Mouse (Mus musculus): ENCODE data around the gene Hsp90ab1.

Hsp90ab1 gene

DNA sequence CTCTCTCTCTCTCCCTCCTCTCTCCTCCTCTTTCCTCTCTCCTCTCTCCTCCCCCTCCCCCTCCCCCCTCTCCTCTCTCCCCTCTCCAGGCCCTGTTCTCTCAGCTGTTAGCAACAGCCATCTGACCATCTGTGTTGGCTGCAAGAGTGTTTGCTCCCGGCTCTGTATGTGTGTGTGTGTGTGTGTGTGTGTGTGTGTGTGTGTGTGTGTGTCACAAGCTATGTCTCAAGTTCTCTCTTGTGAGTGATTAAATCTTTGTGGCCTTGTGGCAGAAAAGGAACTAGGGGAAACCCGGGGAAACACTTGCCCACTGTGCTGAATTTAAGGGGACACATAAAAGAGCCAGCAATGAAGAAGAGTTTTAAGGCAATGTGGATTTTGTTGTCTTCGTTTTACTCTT lies 24.7 kb upstream of the Hsp90ab1 start:
- in situ Hi-C loops (cut with MboI, MseI), result no loop called here

DNA sequence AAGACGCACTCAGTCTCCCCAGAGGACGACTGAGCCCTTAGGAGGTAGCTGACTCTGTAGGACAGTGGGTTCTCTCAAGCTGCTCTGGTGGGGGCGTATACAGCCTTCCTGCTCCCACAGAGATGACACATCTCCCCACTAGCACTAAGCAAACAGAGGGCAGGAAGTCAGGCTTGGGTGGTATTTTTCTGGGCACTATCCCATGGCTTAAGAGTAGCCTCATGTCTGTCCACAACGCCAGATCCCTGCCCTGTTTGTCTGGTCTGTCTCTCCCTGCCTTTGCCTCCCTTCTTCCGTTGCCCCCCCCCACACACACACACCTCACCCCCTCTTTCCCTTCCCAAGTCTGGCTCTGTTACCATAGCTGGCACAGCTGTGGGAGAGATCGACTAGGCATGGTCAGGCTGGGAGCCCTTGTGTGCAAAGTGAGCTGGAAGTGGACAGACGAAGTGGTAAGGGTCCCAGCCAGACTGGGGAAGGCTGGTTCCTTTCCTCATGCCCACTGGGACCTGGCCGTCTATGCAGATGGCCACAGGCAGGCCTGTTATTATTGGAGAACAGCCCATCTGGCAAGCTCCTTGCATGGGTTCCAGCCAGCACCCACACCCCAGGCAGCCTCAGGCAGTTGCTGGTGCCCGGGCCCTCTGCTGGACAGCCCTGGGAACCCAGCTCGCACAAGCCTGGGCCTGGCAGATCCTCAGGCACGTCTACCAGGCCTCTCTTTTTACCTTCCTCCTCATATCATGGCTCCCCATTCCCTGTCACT lies 23.7 kb upstream of the Hsp90ab1 start:
- in situ Hi-C loops (cut with MboI, MseI), result no loop called here

DNA sequence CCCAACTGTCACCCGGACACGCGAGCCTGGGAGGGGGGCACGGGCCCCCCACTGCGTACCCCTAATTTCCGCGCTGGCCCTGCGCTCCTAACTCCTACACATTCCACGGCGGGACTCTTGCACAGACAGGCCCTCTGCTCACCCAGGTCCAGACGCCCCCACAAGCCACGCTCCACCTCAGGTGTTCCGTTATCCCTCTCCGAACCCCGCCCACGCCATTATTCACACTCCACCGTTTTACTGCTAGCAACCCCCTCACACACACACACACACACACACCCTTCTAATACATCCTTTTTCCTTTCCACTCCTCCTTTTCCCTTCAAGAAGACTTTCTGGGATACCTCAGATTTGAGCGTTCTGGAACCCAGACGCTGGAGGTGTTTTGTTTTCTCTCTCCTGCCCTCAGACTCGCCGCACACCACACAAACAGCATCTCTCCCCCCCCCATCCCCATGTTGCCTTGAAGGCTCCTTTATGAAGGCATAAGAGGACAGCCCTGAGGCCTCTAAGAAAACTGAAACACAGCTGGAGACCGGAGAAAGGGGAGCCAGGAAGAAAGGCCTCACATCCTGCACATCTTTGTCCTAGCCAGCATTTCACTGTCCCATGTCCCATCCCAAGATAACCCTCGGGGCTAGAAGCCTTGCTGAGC lies 22.8 kb upstream of the Hsp90ab1 start:
- in situ Hi-C loops (cut with MboI, MseI), result no loop called here

DNA sequence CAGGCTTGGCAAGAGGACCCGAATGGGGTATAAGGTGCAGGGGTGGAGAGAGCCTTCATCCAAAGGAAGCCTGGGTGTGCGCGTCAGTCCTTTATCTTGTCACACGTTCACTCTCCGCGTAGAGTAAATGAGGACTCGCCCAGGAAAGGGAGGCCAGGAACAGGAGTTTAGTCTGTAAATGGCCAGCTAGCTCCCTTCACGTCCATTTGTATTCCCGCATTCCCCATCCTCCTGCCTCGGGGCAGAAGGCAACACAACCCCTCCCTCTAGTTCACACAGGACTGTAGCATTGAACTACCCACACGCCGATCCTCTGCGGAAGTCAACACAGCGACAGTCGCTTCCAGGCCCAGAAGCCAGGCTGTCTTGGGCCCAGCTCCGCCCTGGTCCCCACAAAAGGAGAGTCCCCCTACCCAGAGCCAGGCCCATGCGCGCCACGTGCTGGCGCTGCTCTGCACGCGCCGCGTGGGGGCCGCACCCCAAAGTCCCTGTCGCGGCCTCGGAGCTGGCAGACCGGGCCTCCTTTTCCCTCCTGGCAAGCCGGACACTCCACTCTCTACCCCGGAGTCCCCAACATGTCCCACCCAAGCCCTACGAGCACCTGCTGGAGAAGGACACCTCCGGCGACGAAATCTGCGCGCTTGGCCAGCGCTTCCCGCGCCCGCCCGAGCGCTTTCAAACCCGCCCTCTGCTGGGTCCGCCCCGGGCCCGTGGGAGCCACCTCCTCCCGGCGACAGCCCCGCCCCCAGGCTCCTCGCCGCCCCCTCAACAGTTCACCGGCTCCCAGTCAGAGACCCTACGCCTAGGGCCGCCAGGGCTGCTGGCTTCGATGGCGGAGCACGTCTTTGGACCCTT lies 22.0 kb upstream of the Hsp90ab1 start:
- in situ Hi-C loops (cut with MboI, MseI), result no loop called here

DNA sequence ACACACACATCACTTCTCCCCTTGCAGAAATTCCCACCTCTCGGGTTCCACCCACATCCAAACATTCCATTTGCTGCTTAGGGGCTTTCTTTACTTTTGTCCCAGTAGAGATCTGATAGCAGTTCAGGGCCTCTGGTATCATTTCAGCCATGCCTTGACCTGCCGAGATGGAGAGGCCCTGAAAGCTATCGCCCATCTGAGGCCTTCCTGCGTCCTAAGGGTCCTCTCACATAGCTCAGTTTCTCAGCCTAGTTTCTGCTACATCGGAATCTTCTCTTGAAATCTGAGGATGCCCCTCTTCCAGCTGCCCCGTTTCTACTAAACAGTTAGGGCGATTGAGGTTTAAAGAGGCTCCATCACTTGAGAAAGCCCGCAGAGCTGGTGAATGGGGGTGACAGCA lies 21.1 kb upstream of the Hsp90ab1 start:
- in situ Hi-C loops (cut with MboI, MseI), result no loop called here

DNA sequence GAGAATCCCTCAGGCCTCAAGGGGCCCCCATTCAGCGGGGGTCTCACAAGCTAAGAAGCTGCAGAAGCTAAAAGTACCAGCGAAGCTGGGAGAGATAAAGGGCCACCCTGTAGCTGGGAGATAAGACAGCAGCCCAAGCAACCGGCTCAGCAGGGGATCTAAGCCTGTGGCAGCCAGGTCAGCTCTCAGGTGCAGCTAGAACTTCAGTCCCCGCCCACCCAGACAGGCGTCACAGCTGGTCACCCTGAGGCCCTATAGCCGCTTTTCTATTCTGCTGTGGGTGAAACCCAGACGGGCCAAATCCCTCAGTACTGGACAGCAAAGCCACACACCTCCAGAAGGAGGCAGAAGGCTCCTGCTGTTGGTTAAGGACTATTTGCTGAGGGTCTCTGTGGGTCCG lies 20.4 kb upstream of the Hsp90ab1 start:
- in situ Hi-C loops (cut with MboI, MseI), result no loop called here

DNA sequence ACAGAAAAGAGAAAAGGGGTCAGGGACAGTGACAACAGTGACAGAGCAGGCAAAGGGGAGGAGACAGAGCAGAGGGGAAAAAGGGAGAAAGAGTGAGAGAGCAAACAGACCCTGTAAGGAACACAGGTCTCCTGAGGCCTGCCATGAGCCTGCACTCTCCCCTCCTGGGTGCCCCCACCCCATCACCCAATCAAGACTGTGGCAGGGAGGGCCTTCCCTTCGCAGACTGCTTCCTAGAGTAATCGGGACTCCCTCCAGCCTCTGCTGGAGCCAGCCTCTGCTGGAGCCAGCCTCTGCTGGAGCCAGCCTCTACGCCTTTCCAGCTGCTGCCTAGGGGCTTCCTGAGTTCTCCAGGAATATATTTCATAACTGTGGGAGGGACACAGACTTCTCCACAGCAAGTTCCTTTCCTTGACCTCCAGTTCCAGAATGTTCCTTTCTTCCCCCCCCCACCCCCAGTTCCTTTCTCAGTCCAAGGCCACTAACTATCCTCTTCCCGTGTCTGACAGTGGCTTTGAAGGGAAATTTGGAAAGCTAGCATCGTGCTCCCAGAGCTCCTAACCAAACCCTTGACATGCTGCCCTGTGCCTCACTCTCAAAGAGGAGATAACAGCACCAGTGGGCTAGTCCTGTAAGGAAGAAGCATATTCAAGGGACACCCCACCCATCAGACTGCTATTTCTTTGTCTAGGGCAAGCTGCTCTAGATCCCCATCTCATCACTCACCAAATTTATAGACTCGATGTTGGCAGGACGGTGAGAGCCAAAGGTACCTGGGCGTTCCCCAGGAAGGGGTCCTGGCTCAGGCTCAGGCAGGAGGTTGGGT lies 19.7 kb upstream of the Hsp90ab1 start:
- in situ Hi-C loops (cut with MboI, MseI), result no loop called here

DNA sequence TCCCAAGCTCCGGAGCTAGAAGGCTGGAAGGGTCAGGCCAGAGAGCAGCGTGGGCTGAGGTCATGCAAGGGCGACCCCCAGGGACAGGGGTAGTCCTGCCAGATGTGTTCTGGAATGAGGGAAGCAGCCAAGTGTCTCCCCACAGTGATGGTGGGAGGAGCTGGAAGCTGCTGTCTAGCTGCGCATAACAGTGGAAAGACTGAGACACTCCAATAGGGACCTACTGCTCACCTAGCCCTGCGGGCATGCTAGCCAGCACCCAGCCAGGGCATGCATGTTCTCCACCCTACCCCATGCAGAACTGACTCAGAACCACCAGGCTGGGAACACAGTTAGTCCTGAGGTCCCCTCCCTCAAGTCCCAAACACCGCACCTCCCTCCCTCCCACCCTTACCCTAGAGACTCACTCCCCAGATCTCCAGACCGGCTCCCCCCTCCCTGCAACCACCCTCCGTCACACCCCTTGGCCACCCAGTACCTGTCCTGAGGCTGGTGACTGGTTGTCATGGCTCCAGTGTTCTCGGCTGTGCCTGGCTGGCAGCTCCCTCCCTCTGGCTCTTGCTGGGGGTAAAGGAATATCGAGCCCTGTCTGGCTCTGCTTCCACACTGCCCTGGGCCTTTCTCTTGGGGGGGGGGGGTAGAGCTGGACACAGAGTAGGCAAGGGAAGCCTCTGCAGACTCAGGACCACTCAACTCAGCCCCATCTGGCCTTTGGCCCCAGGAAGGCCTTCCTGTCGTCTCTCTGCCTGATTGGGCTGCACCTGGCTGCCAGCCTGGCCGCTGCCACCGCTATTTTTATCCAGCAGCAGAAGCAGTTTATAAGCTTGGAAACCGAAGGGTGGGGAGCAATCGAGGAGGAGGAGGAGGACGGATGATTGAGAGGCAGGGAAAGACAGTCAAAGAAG lies 18.9 kb upstream of the Hsp90ab1 start:
- in situ Hi-C loops (cut with MboI, MseI), result no loop called here

DNA sequence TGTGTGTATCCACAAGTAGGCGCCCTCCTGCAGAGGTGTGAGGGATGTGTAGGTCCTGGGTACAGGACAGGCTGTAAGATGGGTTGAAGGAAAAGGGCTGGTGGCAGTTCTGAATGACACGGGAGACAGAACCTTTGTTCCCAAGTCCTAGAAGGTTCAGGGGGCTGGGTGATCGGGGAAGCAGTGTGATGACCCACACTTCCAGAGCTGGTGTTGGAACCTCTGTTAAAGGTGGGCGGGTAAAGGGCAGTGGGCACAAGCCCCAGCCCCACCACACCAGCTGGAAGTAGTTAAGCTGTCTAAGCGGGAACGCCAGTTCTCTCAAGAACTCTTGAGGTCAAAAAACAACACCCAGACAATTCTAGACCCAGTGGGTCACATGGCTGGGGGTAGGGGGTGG lies 17.3 kb upstream of the Hsp90ab1 start:
- in situ Hi-C loops (cut with MboI, MseI), result no loop called here

DNA sequence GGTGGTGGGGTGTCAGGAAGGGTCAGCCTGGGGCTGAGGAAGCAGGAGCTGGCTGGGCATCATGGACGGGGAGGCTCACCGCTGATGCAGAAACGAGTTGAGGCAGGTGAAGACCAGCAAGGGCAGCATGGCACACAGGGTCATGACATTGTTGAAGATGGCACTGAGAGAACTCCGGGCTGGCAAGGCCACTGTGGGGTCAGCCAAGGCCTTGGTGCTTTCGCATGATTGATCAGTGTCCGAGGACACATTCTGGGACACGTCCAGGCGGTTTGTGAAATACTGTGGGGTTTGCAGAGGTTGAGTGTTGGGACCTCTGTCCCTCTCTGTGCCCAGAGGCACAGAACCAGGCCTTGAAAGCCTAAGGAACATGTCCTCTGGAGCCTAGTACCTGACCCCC lies 16.8 kb upstream of the Hsp90ab1 start:
- in situ Hi-C loops (cut with MboI, MseI), result loop anchor here (5.0 kb wide), 1 partner anchor 37 kb away; no protein-coding TSS in a partner anchor

DNA sequence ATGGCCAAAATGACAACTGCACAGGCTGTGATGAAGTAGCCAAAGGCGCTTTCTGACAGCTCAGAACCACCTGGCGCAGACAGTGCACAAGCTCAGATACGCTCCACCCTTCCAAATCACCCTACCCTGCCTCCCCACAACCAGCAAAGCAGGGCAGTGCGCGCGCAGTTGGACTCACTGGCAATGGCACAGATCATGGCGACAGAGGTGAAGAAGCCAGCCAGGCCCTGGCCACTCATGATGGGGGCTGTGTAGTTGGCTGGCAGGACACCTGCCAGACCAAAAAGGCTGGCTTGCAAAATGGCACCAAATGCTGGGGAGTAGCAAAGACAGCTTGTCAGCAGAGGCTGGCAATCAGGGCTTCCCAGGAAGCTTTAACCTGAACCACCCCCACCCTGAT lies 16.2 kb upstream of the Hsp90ab1 start:
- in situ Hi-C loops (cut with MboI, MseI), result loop anchor here (5.0 kb wide), 1 partner anchor 38 kb away; no protein-coding TSS in a partner anchor

DNA sequence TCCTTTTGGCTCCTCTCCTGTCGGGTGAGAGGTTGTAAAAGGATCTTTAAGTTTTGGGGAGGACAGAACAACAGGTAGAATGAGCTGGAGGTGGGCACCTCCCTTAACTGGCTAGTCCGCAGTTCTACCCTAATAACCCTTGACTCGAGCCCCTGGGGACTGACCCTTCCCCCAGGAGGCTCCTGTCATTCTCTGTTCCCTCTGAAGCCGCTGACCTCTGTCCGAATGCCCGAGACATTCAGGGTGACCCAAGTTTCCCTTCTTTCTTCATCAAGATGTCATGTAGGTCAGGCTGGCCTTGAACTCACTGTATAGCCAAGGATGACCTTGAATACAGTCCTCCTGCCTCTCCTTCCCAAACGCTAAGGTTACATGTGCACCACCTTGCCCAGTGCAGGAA lies 15.3 kb upstream of the Hsp90ab1 start:
- in situ Hi-C loops (cut with MboI, MseI), result loop anchor here (5.0 kb wide), 1 partner anchor 39 kb away; no protein-coding TSS in a partner anchor

DNA sequence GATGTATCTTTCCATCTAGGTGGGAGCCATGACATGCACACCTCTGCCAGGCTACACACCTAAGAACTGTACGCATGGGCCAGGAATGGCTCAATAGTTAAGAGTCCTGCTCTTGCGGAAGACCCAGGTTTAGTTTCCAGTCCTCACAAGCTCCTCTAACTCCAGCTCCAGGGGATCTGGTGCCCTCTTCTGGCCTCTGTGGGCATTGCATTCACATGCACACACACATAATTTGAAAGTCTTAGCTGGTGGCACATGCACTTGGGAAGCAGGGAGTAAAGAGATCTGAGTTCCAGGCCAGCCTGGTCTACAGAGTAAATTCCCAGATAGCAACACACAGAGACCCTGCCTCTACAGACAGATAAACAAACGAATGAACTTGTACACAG lies 13.4 kb upstream of the Hsp90ab1 start:
- in situ Hi-C loops (cut with MboI, MseI), result loop anchor here (5.0 kb wide), 1 partner anchor 41 kb away; no protein-coding TSS in a partner anchor

DNA sequence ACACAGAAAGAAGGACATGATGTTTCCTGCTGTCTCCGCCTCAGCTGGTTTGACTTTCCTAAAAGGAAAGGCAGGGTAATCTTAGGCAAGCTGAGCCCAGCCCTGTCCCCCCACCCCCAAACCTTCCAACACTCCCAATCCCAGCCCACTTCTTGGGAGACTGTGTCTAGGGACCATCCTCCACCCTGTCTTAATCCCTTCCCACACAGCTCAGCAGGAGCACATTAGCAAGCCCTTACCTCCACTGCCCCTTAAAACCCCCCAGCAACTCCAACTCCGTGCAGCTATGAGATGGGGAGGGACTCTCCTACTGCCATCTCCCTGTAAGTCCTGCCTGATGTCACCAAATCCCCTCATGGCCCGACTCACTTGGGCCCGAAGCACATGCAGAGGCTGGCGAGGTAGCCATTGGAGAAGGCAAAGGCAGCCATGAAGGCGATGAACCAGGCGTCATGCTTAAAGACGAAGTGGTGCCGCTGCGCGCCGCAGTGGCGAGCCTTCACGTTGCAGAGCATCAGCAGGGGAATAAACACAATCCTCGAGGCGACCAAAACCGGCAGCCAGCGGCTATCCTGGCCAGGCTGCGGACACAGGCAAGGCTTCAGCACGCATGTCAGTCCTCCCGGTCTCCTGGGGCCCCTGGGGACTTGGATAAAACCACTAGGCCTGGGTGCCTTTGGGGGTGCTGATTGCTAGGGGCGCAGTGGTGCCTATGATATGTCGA lies 12.8 kb upstream of the Hsp90ab1 start:
- in situ Hi-C loops (cut with MboI, MseI), result loop anchor here (5.0 kb wide), 1 partner anchor 41 kb away; no protein-coding TSS in a partner anchor

DNA sequence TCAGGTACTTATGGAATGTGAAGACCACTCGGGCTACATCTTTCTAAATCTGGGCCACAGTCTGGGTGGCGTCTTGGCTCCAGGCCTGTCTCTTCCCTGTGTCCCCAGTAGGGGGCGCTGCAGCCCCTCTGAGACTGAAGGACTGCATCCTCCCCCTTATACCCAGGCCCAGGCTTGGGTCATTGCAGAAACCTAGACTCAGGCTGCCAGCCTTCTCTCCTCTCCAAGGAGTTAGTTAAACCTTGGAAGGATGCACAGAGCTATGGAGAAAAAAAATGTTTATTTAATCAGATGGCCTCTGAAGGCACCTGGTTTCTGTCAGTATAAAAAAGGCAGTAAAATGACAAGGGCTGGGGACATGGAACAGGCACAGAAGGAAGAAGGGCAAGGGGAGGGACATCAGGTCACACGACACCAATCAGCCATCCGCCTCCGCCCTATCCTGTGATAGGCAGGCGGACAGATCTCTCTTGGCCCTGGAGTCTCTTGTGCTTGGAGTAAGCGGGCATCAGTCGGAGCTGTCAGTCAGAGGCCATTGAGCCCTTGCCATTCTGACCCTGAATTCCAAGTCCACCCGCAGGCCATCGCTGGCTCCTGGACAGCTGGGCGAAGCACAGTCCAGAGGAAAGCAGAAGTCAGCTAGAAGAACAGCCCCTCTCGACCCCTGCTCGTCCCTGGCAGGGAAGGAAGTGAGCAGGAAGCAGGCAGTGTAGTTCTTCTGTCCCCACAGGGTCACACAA lies 12.0 kb upstream of the Hsp90ab1 start:
- in situ Hi-C loops (cut with MboI, MseI), result loop anchor here (5.0 kb wide), 1 partner anchor 42 kb away; no protein-coding TSS in a partner anchor

DNA sequence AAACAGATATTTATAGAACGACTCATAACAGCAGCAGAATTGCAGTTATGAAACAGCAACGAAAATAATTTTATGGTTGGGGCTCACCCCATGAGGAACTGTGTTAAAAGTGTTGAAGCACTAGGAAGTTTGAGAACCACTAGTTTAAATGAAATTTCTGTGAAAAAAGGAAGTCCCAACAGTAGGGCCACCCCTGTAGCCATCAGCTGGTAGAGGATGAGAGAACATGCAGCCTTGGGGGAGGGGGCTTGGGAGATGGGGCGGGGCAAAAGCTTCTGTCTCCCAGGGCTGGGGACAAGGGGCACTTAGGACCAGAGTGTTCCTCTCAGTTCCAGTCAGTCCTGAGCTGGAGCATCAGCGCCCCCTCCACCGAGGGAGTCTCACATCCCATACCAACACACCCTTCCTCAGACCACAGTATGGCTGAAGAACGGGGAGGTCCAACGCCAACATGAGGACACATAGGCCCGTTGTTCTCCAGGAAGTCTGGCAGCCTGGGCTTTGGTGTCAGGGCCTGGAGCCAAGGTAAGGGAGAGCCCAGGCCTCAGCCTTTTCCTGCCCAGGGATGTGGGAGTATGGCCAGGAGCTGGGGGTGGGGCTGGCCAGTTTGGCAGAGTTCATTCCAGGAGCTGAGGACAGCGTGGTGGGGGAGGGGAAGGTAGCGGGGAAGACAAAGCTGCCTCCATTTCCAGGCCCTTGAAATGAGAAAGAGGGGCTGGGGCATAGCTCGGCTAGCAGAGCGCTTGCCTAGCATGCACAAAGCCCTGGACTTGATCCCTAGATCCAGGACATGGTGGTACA lies 11.2 kb upstream of the Hsp90ab1 start:
- in situ Hi-C loops (cut with MboI, MseI), result no loop called here

DNA sequence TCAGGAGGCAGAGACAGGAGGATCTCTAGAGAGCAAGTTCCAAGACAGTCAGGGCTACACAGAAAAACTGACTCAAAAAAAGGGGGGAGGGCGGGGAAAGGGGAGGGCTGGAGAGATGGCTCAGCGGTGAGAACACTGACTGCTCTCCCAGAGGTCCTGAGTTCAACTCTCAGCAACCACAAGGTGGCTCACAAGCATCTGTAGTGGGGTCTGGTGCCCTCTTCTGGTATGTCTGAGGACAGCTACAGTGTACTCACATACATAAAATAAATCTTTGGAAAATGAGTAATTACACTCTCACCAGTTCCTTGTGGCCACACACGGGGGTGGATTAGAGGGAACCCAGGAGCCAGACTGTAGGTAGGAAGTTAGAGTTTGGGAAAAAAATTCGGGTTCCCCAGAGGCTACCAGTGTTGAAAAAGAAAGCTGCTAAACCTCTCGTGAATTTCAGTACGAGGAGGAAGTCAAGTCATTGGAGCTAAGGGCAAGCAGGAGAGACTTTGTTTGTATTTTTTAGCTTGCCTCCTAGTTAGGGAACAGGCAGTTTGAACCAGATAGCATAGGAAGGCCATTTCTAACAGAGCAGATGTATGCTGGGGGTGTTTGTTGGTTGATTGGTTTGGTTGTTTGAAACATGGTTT lies 9.8 kb upstream of the Hsp90ab1 start:
- in situ Hi-C loops (cut with MboI, MseI), result no loop called here
